Mouse (Mus musculus): ENCODE data around the gene Hexa.

GRCm38 (mm10) chr9:59542766-59543324, 3.5 kb downstream of the Hexa start:
- no peak for TF ChIP-seq CTCF (IDR thresholded peaks at IDR 0.05; ENCODE audit: low read depth, low read length)
- no peak for TF ChIP-seq POLR2A (IDR thresholded peaks at IDR 0.05; ENCODE audit: borderline replicate concordance, low read depth, low read length)

Data from bone marrow macrophage, adult 2 months (primary cell).